Mouse (Mus musculus) heart, embryonic 16.5 days (tissue): ENCODE results near the gene Efcab8. TPM values are rescaled to one million over a fixed set of nuclear protein-coding genes. Genes with fewer than 3 reads are reported as not detected.

Experiments
- ATAC-seq: fragments of 200-750 bp; cut with Nextera tagmentation; replicated peaks from 2 replicates; pipeline ENCODE4 v1.8.0; 2017; ENCODE audit warnings: moderate number of reproducible peaks; ENCODE audit not compliant: insufficient read depth, low FRiP score; ENCODE audit errors: extremely low read depth
- H3K27ac ChIP-seq: fragments of 300-500 bp; sonication (generic); 2 replicates; pipeline ENCODE4 v1.5.1; 2014; ENCODE audit warnings: mild to moderate bottlenecking, low read length, control low read depth, moderate library complexity
- H3K27me3 ChIP-seq: fragments of 300-500 bp; sonication (generic); 2 replicates; pipeline ENCODE4 v1.6.1; 2014; ENCODE audit warnings: low read length, mixed read lengths; ENCODE audit not compliant: control insufficient read depth, insufficient read depth
- H3K36me3 ChIP-seq: fragments of 300-500 bp; sonication (generic); 2 replicates; pipeline ENCODE4 v1.6.1; 2014; ENCODE audit not compliant: control insufficient read depth, insufficient read depth
- H3K4me1 ChIP-seq: fragments of 300-500 bp; sonication (generic); 2 replicates; pipeline ENCODE4 v1.6.1; 2014; ENCODE audit warnings: low read length, mixed read lengths; ENCODE audit not compliant: control insufficient read depth, insufficient read depth
- H3K4me2 ChIP-seq: fragments of 300-500 bp; sonication (generic); 2 replicates; pipeline ENCODE4 v1.6.1; 2014; ENCODE audit warnings: low read depth, mild to moderate bottlenecking, control low read depth, low read length
- H3K4me3 ChIP-seq: fragments of 300-500 bp; sonication (generic); 2 replicates; pipeline ENCODE4 v1.5.1; 2014; ENCODE audit warnings: mild to moderate bottlenecking, control low read depth, low read length
- H3K9ac ChIP-seq: fragments of 300-500 bp; sonication (generic); 2 replicates; pipeline ENCODE4 v1.6.1; 2014; ENCODE audit warnings: low read length, control low read depth
- H3K9me3 ChIP-seq: fragments of 300-500 bp; sonication (generic); replicated peaks from 2 replicates; pipeline ENCODE4 v1.6.1; 2016; ENCODE audit warnings: low read length; ENCODE audit not compliant: control insufficient read depth
- WGBS: fragments of 180-500 bp; shearing (Covaris S2); extraction: QIAGEN DNeasy Blood & Tissue Kit; methylation state at CpG from one replicate; pipeline ENCODE4 v1.1.7; 2014; 5-methylcytosine and 5-hydroxymethylcytosine counted together
- polyA plus RNA-seq: library from polyadenylated mRNA; unstranded; fragments of >200 nt; fragmentation: Nextera tagmentation; extraction: Ambion mirVana; gene quantifications from 2 replicates; pipeline ENCODE4 v1.2.1, GENCODE M21; 2015

Efcab8 gene
- polyA plus RNA-seq, 1 experiment from 2014 or later = 0.14 TPM

- H3K9ac ChIP-seq = no peak overlapping the region
- no peaks in the 10 kb centered on the region for H3K36me3 ChIP-seq
- H3K9me3 ChIP-seq = no peaks in the 10 kb centered on the region
- H3K4me1 ChIP-seq = no peaks in the 10 kb centered on the region
- H3K27ac ChIP-seq = no peak overlapping the region
- no peak overlapping the region for H3K4me3 ChIP-seq
- ATAC-seq = no peak
- 80% methylated on average over 8 of the region's 8 CpGs for WGBS
- no peak overlapping the region for H3K4me2 ChIP-seq
- no peaks in the 10 kb centered on the region for H3K27me3 ChIP-seq
Measured at GRCm38 (mm10) chr2:153842854-153843253, 63.1 kb downstream of the Efcab8 start.

- Histone ChIP-seq H3K27ac (no peak overlapping the region), H3K4me3 (no peak overlapping the region), H3K9me3 (no peaks in the 10 kb centered on the region; the same call in 1 of the 2 replicates), H3K27me3 (no peaks in the 10 kb centered on the region), H3K4me1 (no peaks in the 10 kb centered on the region), H3K9ac (no peak overlapping the region), H3K4me2 (no peak overlapping the region), H3K36me3 (no peaks in the 10 kb centered on the region)
- no peak for ATAC-seq
- WGBS = 82% methylated on average over 3 of the region's 3 CpGs
Measured at GRCm38 (mm10) chr2:153848389-153848788, 68.7 kb downstream of the Efcab8 start.

DNA sequence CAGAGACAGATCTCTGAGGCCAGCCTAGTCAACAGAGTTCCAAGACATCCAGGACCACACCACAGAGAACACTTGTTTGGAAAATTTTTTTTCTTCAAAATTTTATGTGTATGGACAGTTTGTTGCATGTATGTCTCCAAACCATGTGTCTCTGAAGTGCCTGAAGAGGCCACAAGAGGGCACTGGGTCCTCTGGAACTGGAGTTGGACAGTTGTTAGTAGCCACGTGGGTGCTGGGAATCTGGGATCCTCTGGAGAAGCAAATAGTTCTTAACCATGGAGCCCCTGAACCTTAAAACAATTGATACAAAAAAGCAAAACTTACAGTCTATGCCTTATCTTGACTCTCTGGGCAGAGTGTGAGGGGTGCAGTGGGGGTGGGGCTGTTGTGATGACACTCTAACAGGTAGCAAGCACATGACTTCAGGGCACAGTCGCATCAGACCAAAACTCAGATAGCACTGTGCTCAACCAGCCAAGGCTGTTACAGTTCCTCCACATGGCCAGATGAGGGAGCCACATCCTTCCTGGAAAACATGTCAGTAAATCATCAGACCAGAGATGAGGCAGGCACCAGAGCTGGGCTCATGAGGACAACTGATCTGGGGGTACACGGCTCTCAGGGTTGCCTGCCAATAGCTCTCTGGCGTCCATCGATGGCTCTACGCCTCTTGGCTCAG is 70.8 kb downstream of the Efcab8 start:
- no peak for ATAC-seq

DNA sequence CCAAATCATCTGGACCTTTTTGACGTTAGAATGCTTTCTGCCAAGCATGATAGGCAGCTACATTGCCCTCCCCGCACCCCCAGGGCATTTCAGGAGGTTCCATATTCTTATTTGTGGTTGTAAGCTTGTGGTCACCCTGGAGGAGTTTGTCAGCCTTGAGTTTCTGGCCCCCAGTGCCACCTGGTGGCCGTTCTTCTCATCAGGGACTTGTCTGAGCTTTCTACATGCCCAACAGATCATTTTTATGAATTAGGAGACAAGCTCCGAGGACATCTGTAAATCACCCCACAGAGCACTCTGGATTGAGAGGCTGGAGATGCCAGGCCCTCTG is 71.3 kb downstream of the Efcab8 start:
- H3K27me3 ChIP-seq = no peaks in the 10 kb centered on the region
- H3K4me3 ChIP-seq = no peak overlapping the region
- H3K9ac ChIP-seq = no peak overlapping the region
- ATAC-seq = no peak
- 40% methylated on average over 4 of the region's 4 CpGs for WGBS
- no peak overlapping the region for H3K4me2 ChIP-seq
- no peaks in the 10 kb centered on the region; the same call in 1 of the 2 replicates for H3K9me3 ChIP-seq
- no peaks in the 10 kb centered on the region for H3K4me1 ChIP-seq
- no peak overlapping the region for H3K27ac ChIP-seq
- no peaks in the 10 kb centered on the region for H3K36me3 ChIP-seq

More for the DNA sequence above, 70.8 kb downstream of the Efcab8 start:
- H3K4me2 ChIP-seq = no peak overlapping the region
- H3K4me3 ChIP-seq = no peak overlapping the region
- WGBS = 79% methylated on average over 6 of the region's 6 CpGs
- no peak overlapping the region for H3K27ac ChIP-seq
- H3K9ac ChIP-seq = no peak overlapping the region
- no peaks in the 10 kb centered on the region for H3K36me3 ChIP-seq
- H3K27me3 ChIP-seq = no peaks in the 10 kb centered on the region
- no peaks in the 10 kb centered on the region; the same call in 1 of the 2 replicates for H3K9me3 ChIP-seq
- no peaks in the 10 kb centered on the region for H3K4me1 ChIP-seq

DNA sequence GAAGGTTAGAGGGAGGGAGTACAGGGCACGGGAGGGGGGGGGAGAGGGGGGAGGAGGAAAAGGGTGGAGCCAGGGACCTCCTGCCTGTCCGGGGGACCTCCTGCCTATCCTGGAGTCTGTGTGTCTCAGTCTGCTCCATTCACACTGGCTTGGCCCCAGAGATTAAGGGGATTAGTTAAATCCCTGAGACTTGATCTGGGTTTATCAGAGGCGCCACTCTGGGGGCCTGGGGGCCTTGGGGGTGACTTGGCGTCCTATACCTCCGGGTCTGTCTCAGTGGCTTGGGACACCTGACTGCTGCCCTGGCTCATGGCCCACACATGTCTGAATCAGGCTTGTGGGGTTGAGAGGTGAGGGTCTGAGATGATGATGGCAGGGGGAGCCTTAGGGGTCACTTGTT is 73.8 kb downstream of the Efcab8 start:
- H3K4me2 ChIP-seq = no peak overlapping the region
- WGBS = 15% methylated on average over 4 of the region's 5 CpGs
- no peak; the same call in 1 of the 2 replicates for ATAC-seq

GRCm38 (mm10) chr2:153859581-153859980 is 79.8 kb downstream of the Efcab8 start:
- Histone ChIP-seq H3K4me2 (no peak overlapping the region), H3K4me3 (no peak overlapping the region), H3K9ac (no peak overlapping the region), H3K27me3 (no peaks in the 10 kb centered on the region; the same call in 1 of the 2 replicates), H3K36me3 (no peaks in the 10 kb centered on the region), H3K9me3 (no peaks in the 10 kb centered on the region), H3K27ac (no peak overlapping the region), H3K4me1 (no peaks in the 10 kb centered on the region)
- no peak for ATAC-seq
- WGBS = 59% methylated on average over 2 of the region's 2 CpGs

More for the DNA sequence above, 73.8 kb downstream of the Efcab8 start:
- no peaks in the 10 kb centered on the region; the same call in 1 of the 2 replicates for H3K9me3 ChIP-seq
- no peaks in the 10 kb centered on the region for H3K36me3 ChIP-seq
- no peak overlapping the region for H3K4me3 ChIP-seq
- no peak overlapping the region for H3K27ac ChIP-seq
- H3K9ac ChIP-seq = no peak overlapping the region
- H3K4me1 ChIP-seq = no peaks in the 10 kb centered on the region
- H3K27me3 ChIP-seq = no peaks in the 10 kb centered on the region

DNA sequence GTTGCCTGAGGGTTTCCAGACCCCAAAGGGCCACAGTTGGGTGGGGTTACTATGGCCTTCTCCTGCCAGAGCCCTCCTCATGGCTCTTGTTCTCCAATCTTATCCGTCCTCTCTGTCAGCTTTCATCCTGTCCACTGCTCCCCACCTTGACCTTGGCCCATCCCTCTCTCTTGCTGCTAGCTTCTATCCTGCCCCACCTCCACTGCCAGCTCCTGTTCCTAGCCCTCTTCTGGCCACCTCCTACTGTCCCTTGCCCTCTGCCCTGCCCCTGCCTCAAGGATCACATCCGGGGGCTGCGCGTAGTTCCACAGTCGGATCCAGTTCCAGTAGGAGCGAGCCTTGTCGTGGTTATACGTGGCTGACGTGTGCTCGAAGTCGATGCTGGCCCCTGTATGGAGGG is 80.6 kb downstream of the Efcab8 start:
- no peaks in the 10 kb centered on the region for H3K36me3 ChIP-seq
- no peaks in the 10 kb centered on the region; the same call in 1 of the 2 replicates for H3K27me3 ChIP-seq
- no peaks in the 10 kb centered on the region for H3K4me1 ChIP-seq
- no peak overlapping the region for H3K4me2 ChIP-seq
- no peaks in the 10 kb centered on the region for H3K9me3 ChIP-seq
- no peak overlapping the region for H3K4me3 ChIP-seq
- no peak for ATAC-seq
- WGBS = 87% methylated on average over 11 of the region's 11 CpGs
- no peak overlapping the region for H3K27ac ChIP-seq
- H3K9ac ChIP-seq = no peak overlapping the region

DNA sequence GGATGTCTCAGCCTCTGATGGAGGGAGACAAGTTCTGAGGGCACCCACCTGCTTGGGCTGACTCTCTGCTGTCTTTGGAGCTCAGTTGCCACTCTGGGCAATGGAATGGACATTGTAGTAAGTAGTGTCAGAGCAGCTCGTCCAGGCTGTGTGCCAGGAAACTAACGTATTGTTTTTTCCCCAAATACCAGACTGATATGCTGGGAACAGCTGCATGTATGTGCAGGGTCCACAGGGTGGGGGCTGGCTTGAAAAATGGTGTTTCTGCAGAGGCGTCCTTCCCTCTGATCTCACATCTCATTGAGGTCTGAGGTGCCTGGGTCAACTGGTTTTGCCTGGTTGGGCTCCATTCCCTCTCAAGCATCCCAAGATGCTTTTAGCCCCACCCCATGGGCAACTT is 81.0 kb downstream of the Efcab8 start:
- Histone ChIP-seq H3K36me3 (no peaks in the 10 kb centered on the region), H3K4me1 (no peaks in the 10 kb centered on the region), H3K27me3 (no peaks in the 10 kb centered on the region; the same call in 1 of the 2 replicates), H3K4me2 (no peak overlapping the region), H3K4me3 (no peak overlapping the region), H3K9me3 (no peaks in the 10 kb centered on the region), H3K9ac (no peak overlapping the region), H3K27ac (no peak overlapping the region)
- ATAC-seq = no peak
- 39% methylated on average over 3 of the region's 3 CpGs for WGBS

- Histone ChIP-seq H3K27ac (no peak overlapping the region), H3K4me1 (no peaks in the 10 kb centered on the region), H3K9me3 (no peaks in the 10 kb centered on the region), H3K9ac (no peak overlapping the region), H3K4me2 (no peak overlapping the region), H3K4me3 (no peak overlapping the region), H3K36me3 (no peaks in the 10 kb centered on the region), H3K27me3 (no peaks in the 10 kb centered on the region; the same call in 1 of the 2 replicates)
- 62% methylated on average over 3 of the region's 3 CpGs for WGBS
- no peak for ATAC-seq
Measured at GRCm38 (mm10) chr2:153861960-153862359, 82.2 kb downstream of the Efcab8 start.
